Mouse (Mus musculus): ENCODE data around the gene Mdga2. TPM values are rescaled to one million over a fixed set of nuclear protein-coding genes. Genes with fewer than 3 reads are reported as not detected.

Mdga2 gene
- polyA plus RNA-seq, 1 experiment = 12.9 TPM

GRCm38 (mm10) chr12:67212801-67213200, 9.5 kb downstream of the Mdga2 start:
- peak in 1 of 2 experiments; percentile 12 for DNase-seq
- Histone ChIP-seq H3K4me1 (ENCODE audit: control insufficient read depth, insufficient read depth, low read length) (no peaks in the 10 kb centered on the region), H3K27me3 (ENCODE audit: control insufficient read depth, insufficient read depth, low read length) (peaks cover 1% of the 10 kb centered on the region; the same call in 1 of the 2 replicates), H3K27ac (ENCODE audit: insufficient read depth, low read length) (no peak overlapping the region), H3K4me3 (replicated peaks; ENCODE audit: insufficient read depth, low read depth, low read length) (no peak overlapping the region)
- 76% methylated on average over 2 of the region's 2 CpGs for WGBS
- TF ChIP-seq POLR2A (IDR thresholded peaks at IDR 0.05; ENCODE audit: borderline replicate concordance, insufficient read depth, low read length) (no peak), CTCF (IDR thresholded peaks at IDR 0.05; ENCODE audit: borderline replicate concordance, insufficient read depth, low read depth, low read length) (no peak)

GRCm38 (mm10) chr12:67178155-67178554, 44.2 kb downstream of the Mdga2 start:
- Histone ChIP-seq H3K27ac (ENCODE audit: insufficient read depth, low read length) (no peak overlapping the region), H3K4me3 (replicated peaks; ENCODE audit: insufficient read depth, low read depth, low read length) (no peak overlapping the region), H3K27me3 (ENCODE audit: control insufficient read depth, insufficient read depth, low read length) (peaks cover 1% of the 10 kb centered on the region; the same call in 1 of the 2 replicates), H3K4me1 (ENCODE audit: control insufficient read depth, insufficient read depth, low read length) (no peaks in the 10 kb centered on the region)
- peak; percentile 67 to 88 for DNase-seq
- TF ChIP-seq CTCF (IDR thresholded peaks at IDR 0.05; ENCODE audit: borderline replicate concordance, insufficient read depth, low read depth, low read length) (no peak), POLR2A (IDR thresholded peaks at IDR 0.05; ENCODE audit: borderline replicate concordance, insufficient read depth, low read length) (no peak)
- WGBS = 12% methylated on average over 1 of the region's 1 CpGs

GRCm38 (mm10) chr12:67156569-67157237, 65.6 kb downstream of the Mdga2 start:
- no peak overlapping the region for H3K27ac ChIP-seq (ENCODE audit: insufficient read depth, low read length)
- WGBS = 91% methylated on average over 8 of the region's 8 CpGs
- H3K27me3 ChIP-seq (ENCODE audit: control insufficient read depth, insufficient read depth, low read length) = no peaks in the 10 kb centered on the region
- TF ChIP-seq CTCF (IDR thresholded peaks at IDR 0.05; ENCODE audit: borderline replicate concordance, insufficient read depth, low read depth, low read length) (no peak), POLR2A (IDR thresholded peaks at IDR 0.05; ENCODE audit: borderline replicate concordance, insufficient read depth, low read length) (no peak)
- no peaks in the 10 kb centered on the region for H3K4me1 ChIP-seq (ENCODE audit: control insufficient read depth, insufficient read depth, low read length)
- no peak overlapping the region for H3K4me3 ChIP-seq (replicated peaks; ENCODE audit: insufficient read depth, low read depth, low read length)
- DNase-seq = no peak

GRCm38 (mm10) chr12:67153077-67153476, 69.3 kb downstream of the Mdga2 start:
- 86% methylated on average over 3 of the region's 3 CpGs for WGBS

DNA sequence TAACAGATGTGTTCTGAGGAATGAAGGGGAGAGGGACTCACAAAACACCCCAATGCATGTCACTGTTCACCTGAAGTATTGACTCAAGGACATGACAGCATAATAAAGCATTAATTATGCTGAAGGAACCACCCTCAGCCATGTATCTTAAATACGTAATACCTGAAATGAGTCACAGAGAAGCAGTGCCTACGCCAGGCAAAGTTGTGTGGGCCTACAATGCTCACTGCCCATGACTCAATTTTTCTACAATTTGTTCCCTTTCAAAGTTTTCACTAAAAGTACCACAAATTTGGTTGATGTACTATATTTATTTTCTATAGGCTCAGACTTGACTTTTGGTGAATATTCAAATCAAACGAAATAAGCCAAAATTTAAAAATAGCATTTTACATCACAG, 80.7 kb downstream of the Mdga2 start:
- TF ChIP-seq POLR2A (IDR thresholded peaks at IDR 0.05; ENCODE audit: borderline replicate concordance, insufficient read depth, low read length) (no peak), CTCF (IDR thresholded peaks at IDR 0.05; ENCODE audit: borderline replicate concordance, insufficient read depth, low read depth, low read length) (no peak)
- Histone ChIP-seq H3K27ac (ENCODE audit: insufficient read depth, low read length) (no peak overlapping the region), H3K27me3 (ENCODE audit: control insufficient read depth, insufficient read depth, low read length) (no peaks in the 10 kb centered on the region), H3K4me3 (replicated peaks; ENCODE audit: insufficient read depth, low read depth, low read length) (no peak overlapping the region), H3K4me1 (ENCODE audit: control insufficient read depth, insufficient read depth, low read length) (no peaks in the 10 kb centered on the region)
- no peak for DNase-seq
- WGBS = 98% methylated on average over 3 of the region's 3 CpGs

More at GRCm38 (mm10) chr12:67153077-67153476, 69.3 kb downstream of the Mdga2 start:
- no peak for TF ChIP-seq CTCF (IDR thresholded peaks at IDR 0.05; ENCODE audit: borderline replicate concordance, insufficient read depth, low read depth, low read length)
- TF ChIP-seq POLR2A (IDR thresholded peaks at IDR 0.05; ENCODE audit: borderline replicate concordance, insufficient read depth, low read length) = no peak
- no peaks in the 10 kb centered on the region for H3K27me3 ChIP-seq (ENCODE audit: control insufficient read depth, insufficient read depth, low read length)
- H3K4me3 ChIP-seq (replicated peaks; ENCODE audit: insufficient read depth, low read depth, low read length) = no peak overlapping the region
- no peak for DNase-seq
- no peaks in the 10 kb centered on the region for H3K4me1 ChIP-seq (ENCODE audit: control insufficient read depth, insufficient read depth, low read length)
- no peak overlapping the region for H3K27ac ChIP-seq (ENCODE audit: insufficient read depth, low read length)

DNA sequence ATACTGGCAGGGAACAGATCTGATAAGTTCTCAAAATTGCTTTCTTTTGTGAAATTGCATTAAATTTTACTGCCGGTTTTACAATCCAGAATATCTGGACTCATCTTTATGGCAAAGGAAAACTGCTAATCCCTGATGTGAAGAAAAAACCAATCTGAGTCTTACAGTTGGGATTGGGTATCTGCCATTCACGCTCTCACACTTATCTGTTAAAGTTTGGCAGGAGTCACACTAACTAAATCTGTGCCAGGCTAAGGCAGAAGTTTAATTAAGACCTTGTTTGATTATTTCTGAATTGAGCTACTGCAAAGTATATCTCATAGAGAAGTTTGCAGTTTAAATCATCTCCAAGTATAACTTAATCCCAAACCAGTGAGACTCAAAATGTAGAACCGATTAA, 82.2 kb downstream of the Mdga2 start:
- Histone ChIP-seq H3K27ac (ENCODE audit: insufficient read depth, low read length) (no peak overlapping the region), H3K27me3 (ENCODE audit: control insufficient read depth, insufficient read depth, low read length) (no peaks in the 10 kb centered on the region), H3K4me3 (replicated peaks; ENCODE audit: insufficient read depth, low read depth, low read length) (no peak overlapping the region), H3K4me1 (ENCODE audit: control insufficient read depth, insufficient read depth, low read length) (no peaks in the 10 kb centered on the region)
- TF ChIP-seq POLR2A (IDR thresholded peaks at IDR 0.05; ENCODE audit: borderline replicate concordance, insufficient read depth, low read length) (no peak), CTCF (IDR thresholded peaks at IDR 0.05; ENCODE audit: borderline replicate concordance, insufficient read depth, low read depth, low read length) (no peak)
- no peak for DNase-seq
- WGBS = 70% methylated on average over 3 of the region's 3 CpGs

DNA sequence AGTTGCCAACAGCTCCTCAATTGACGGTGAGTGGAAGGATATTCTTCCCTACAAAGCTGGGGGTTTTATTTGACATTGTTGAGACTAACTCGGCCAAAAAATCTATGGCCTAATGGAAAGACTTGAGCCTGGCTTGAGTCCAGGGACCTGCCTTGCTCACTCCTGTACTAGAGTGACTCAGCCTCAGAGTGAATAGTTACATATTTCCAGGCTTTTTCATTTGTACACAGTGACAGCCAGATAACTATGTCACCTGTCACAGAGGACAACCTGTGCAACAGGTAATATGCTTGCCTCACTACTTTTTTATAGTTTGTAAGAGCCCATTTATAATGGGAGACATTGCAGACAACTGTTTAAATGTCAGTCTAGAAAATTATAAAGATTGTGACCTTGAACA, 94.9 kb downstream of the Mdga2 start:
- TF ChIP-seq CTCF (IDR thresholded peaks at IDR 0.05; ENCODE audit: borderline replicate concordance, insufficient read depth, low read depth, low read length) = no peak
- no peak for TF ChIP-seq POLR2A (IDR thresholded peaks at IDR 0.05; ENCODE audit: borderline replicate concordance, insufficient read depth, low read length)
- no peak for DNase-seq
- H3K27me3 ChIP-seq (ENCODE audit: control insufficient read depth, insufficient read depth, low read length) = no peaks in the 10 kb centered on the region
- no peak overlapping the region for H3K27ac ChIP-seq (ENCODE audit: insufficient read depth, low read length)
- H3K4me1 ChIP-seq (ENCODE audit: control insufficient read depth, insufficient read depth, low read length) = no peaks in the 10 kb centered on the region
- H3K4me3 ChIP-seq (replicated peaks; ENCODE audit: insufficient read depth, low read depth, low read length) = no peak overlapping the region
- WGBS = 62% methylated on average over 2 of the region's 2 CpGs

DNA sequence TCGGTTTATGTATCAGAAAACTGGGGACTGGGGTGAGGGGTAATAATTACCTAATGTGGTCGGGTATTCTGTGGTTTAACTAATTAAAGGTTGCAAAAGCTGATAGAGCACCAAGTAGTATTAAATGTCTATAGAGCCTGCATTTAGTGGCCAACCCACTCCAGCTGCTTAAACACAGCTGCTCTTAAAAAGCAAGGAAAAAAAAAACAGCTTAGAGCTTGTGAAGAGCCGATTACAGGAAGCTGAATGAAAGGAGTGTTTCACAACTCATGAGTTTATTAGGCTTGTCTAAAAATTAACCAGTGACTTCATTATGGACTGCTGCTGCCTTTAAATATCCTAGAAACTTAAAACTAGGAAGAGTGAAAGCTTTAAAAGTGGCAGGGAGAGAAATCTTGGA, 98.5 kb downstream of the Mdga2 start:
- H3K27ac ChIP-seq (ENCODE audit: insufficient read depth, low read length) = no peak overlapping the region
- H3K4me3 ChIP-seq (replicated peaks; ENCODE audit: insufficient read depth, low read depth, low read length) = no peak overlapping the region
- no peak for DNase-seq
- H3K27me3 ChIP-seq (ENCODE audit: control insufficient read depth, insufficient read depth, low read length) = no peaks in the 10 kb centered on the region
- TF ChIP-seq CTCF (IDR thresholded peaks at IDR 0.05; ENCODE audit: borderline replicate concordance, insufficient read depth, low read depth, low read length) = no peak
- no peak for TF ChIP-seq POLR2A (IDR thresholded peaks at IDR 0.05; ENCODE audit: borderline replicate concordance, insufficient read depth, low read length)
- no peaks in the 10 kb centered on the region for H3K4me1 ChIP-seq (ENCODE audit: control insufficient read depth, insufficient read depth, low read length)
- WGBS = 76% methylated on average over 3 of the region's 3 CpGs

Measured in cerebellum, adult 2 months (tissue).